Mouse (Mus musculus) kidney, embryonic 14.5 days (tissue): ENCODE results near the gene Tie1. TPM values are rescaled to one million over a fixed set of nuclear protein-coding genes. Genes with fewer than 3 reads are reported as not detected.

Experiments used
- ATAC-seq: fragments of 200-750 bp; cut with Nextera tagmentation; 2 replicates; pipeline ENCODE4 v1.8.0; 2017; ENCODE audit warnings: moderate number of reproducible peaks, mild to moderate bottlenecking, moderate TSS enrichment, moderate library complexity; ENCODE audit not compliant: low FRiP score, low TSS enrichment
- H3K27ac ChIP-seq: fragments of 300-500 bp; sonication (generic); 2 replicates; pipeline ENCODE4 v1.5.1; 2014; ENCODE audit warnings: low read depth, mild to moderate bottlenecking, low read length, moderate library complexity, mixed read lengths
- H3K27me3 ChIP-seq: fragments of 300-500 bp; sonication (generic); 2 replicates; pipeline ENCODE4 v1.6.1; 2014; ENCODE audit warnings: mild to moderate bottlenecking, low read length; ENCODE audit not compliant: control insufficient read depth, insufficient read depth
- H3K36me3 ChIP-seq: fragments of 300-500 bp; sonication (generic); 2 replicates; pipeline ENCODE4 v1.6.1; 2014; ENCODE audit warnings: low read length, mixed read lengths; ENCODE audit not compliant: control insufficient read depth, insufficient read depth
- H3K4me1 ChIP-seq: fragments of 300-500 bp; sonication (generic); 2 replicates; pipeline ENCODE4 v1.6.1; 2014; ENCODE audit warnings: low read length, mixed read lengths; ENCODE audit not compliant: control insufficient read depth, insufficient read depth
- H3K4me2 ChIP-seq: fragments of 300-500 bp; sonication (generic); replicated peaks from 2 replicates; pipeline ENCODE4 v1.6.1; 2014; ENCODE audit warnings: low read depth, mild to moderate bottlenecking, low read length
- H3K4me3 ChIP-seq: fragments of 300-500 bp; sonication (generic); 2 replicates; pipeline ENCODE4 v1.5.1; 2014; ENCODE audit warnings: mild to moderate bottlenecking, low read length
- H3K9ac ChIP-seq: fragments of 300-500 bp; sonication (generic); 2 replicates; pipeline ENCODE4 v1.6.1; 2014; ENCODE audit warnings: low read depth, mild to moderate bottlenecking, low read length, moderate library complexity
- H3K9me3 ChIP-seq: fragments of 300-500 bp; sonication (generic); 2 replicates; pipeline ENCODE4 v1.6.1; 2016; ENCODE audit warnings: low read length; ENCODE audit not compliant: control insufficient read depth
- WGBS: fragments of 180-500 bp; shearing (Covaris S2); extraction: QIAGEN DNeasy Blood & Tissue Kit; methylation state at CpG from one replicate; pipeline ENCODE4 v1.1.7; 2014; 5-methylcytosine and 5-hydroxymethylcytosine counted together
- polyA plus RNA-seq: library from polyadenylated mRNA; unstranded; fragments of >200 nt; fragmentation: Nextera tagmentation; extraction: Ambion mirVana; gene quantifications from 2 replicates; pipeline ENCODE4 v1.2.1, GENCODE M21; 2014

Tie1 gene
- polyA plus RNA-seq, result 24.6 and 30.4 TPM in 2 replicates

- Histone ChIP-seq H3K4me3 (peak within 1 kb of the TSS; percentile 6), H3K9ac (no peak within 1 kb of the TSS), H3K4me2 (peak within 1 kb of the TSS; percentile 12; the same call in 1 of the 2 replicates), H3K4me1 (peaks cover 3% of the 10 kb centered on the region; the same call in 1 of the 2 replicates), H3K27me3 (no peaks in the 10 kb centered on the region), H3K27ac (no peak within 1 kb of the TSS), H3K36me3 (no peaks in the 10 kb centered on the region), H3K9me3 (no peaks in the 10 kb centered on the region)
- whole genome bisulfite sequencing, result 70% methylated on average over 8 of the region's 8 CpGs
- peak; percentile 49 for ATAC-seq
These were observed at the start of gene Tie1 for GRCm38 (mm10) chr4:118489717-118490132. Gene Tie1 (minus strand): TSS chr4:118490061.

GRCm38 (mm10) chr4:118537801-118538200, 47.9 kb upstream of the Tie1 start:
- no peaks in the 10 kb centered on the region for H3K27me3 ChIP-seq
- peaks cover 3% of the 10 kb centered on the region; the same call in 1 of the 2 replicates for H3K4me1 ChIP-seq
- no peak overlapping the region for H3K4me2 ChIP-seq
- no peaks in the 10 kb centered on the region for H3K36me3 ChIP-seq
- H3K27ac ChIP-seq, result no peak overlapping the region
- H3K9ac ChIP-seq, result no peak overlapping the region
- no peaks in the 10 kb centered on the region for H3K9me3 ChIP-seq
- no peak overlapping the region for H3K4me3 ChIP-seq
- no peak for ATAC-seq
- 45% methylated on average over 6 of the region's 6 CpGs for WGBS

- no peaks in the 10 kb centered on the region for H3K9me3 ChIP-seq
- no peak overlapping the region for H3K27ac ChIP-seq
- H3K36me3 ChIP-seq, result no peaks in the 10 kb centered on the region
- no peak overlapping the region for H3K4me2 ChIP-seq
- no peak for ATAC-seq
- H3K9ac ChIP-seq, result no peak overlapping the region
- WGBS, result 69% methylated on average over 6 of the region's 6 CpGs
- no peaks in the 10 kb centered on the region for H3K27me3 ChIP-seq
- peaks cover 8% of the 10 kb centered on the region for H3K4me1 ChIP-seq
- H3K4me3 ChIP-seq, result no peak overlapping the region
These were observed 45.7 kb upstream of the Tie1 start for GRCm38 (mm10) chr4:118535610-118536009.

- Histone ChIP-seq H3K4me3 (no peak overlapping the region), H3K36me3 (no peaks in the 10 kb centered on the region), H3K4me1 (peaks cover 8% of the 10 kb centered on the region), H3K27ac (no peak overlapping the region), H3K9me3 (no peaks in the 10 kb centered on the region), H3K9ac (no peak overlapping the region; the same call in 1 of the 2 replicates), H3K4me2 (no peak overlapping the region), H3K27me3 (no peaks in the 10 kb centered on the region)
- 64% methylated on average over 7 of the region's 7 CpGs for WGBS
- no peak for ATAC-seq
These were observed 43.7 kb upstream of the Tie1 start for GRCm38 (mm10) chr4:118533605-118534004.

- no peaks in the 10 kb centered on the region for H3K9me3 ChIP-seq
- no peak overlapping the region for H3K9ac ChIP-seq
- H3K4me2 ChIP-seq, result no peak overlapping the region
- no peaks in the 10 kb centered on the region for H3K27me3 ChIP-seq
- no peaks in the 10 kb centered on the region for H3K36me3 ChIP-seq
- H3K27ac ChIP-seq, result no peak overlapping the region; the same call in 1 of the 2 replicates
- peaks cover 8% of the 10 kb centered on the region for H3K4me1 ChIP-seq
- H3K4me3 ChIP-seq, result no peak overlapping the region
- peak; percentile 86 for ATAC-seq
- 39% methylated on average over 3 of the region's 4 CpGs for WGBS
These were observed 43.3 kb upstream of the Tie1 start for GRCm38 (mm10) chr4:118533156-118533555.

GRCm38 (mm10) chr4:118532663-118533062, 42.8 kb upstream of the Tie1 start:
- ATAC-seq, result no peak
- no peak overlapping the region for H3K9ac ChIP-seq
- no peaks in the 10 kb centered on the region for H3K36me3 ChIP-seq
- H3K27me3 ChIP-seq, result no peaks in the 10 kb centered on the region
- 66% methylated on average over 5 of the region's 5 CpGs for WGBS
- no peak overlapping the region for H3K4me3 ChIP-seq
- H3K9me3 ChIP-seq, result no peaks in the 10 kb centered on the region
- peaks cover 8% of the 10 kb centered on the region for H3K4me1 ChIP-seq
- H3K27ac ChIP-seq, result no peak overlapping the region; the same call in 1 of the 2 replicates
- H3K4me2 ChIP-seq, result no peak overlapping the region

- peaks cover 4% of the 10 kb centered on the region for H3K4me1 ChIP-seq
- WGBS, result 82% methylated on average over 6 of the region's 6 CpGs
- no peaks in the 10 kb centered on the region for H3K9me3 ChIP-seq
- no peak overlapping the region; the same call in 1 of the 2 replicates for H3K4me3 ChIP-seq
- ATAC-seq, result no peak
- H3K9ac ChIP-seq, result no peak overlapping the region
- peak overlapping the region; percentile 25; the same call in 1 of the 2 replicates for H3K4me2 ChIP-seq
- no peak overlapping the region for H3K27ac ChIP-seq
- H3K36me3 ChIP-seq, result no peaks in the 10 kb centered on the region
- H3K27me3 ChIP-seq, result no peaks in the 10 kb centered on the region
These were observed 37.9 kb upstream of the Tie1 start for GRCm38 (mm10) chr4:118527720-118528119.

- H3K36me3 ChIP-seq, result no peaks in the 10 kb centered on the region
- H3K4me2 ChIP-seq, result peak overlapping the region; percentile 25
- H3K4me1 ChIP-seq, result no peaks in the 10 kb centered on the region; the same call in 1 of the 2 replicates
- 44% methylated on average over 5 of the region's 5 CpGs for WGBS
- no peaks in the 10 kb centered on the region for H3K9me3 ChIP-seq
- no peak overlapping the region for H3K9ac ChIP-seq
- no peaks in the 10 kb centered on the region for H3K27me3 ChIP-seq
- no peak for ATAC-seq
- peak overlapping the region; percentile 17; the same call in 1 of the 2 replicates for H3K4me3 ChIP-seq
- peak overlapping the region; percentile 62; the same call in 1 of the 2 replicates for H3K27ac ChIP-seq
These were observed 37.4 kb upstream of the Tie1 start for GRCm38 (mm10) chr4:118527335-118527681.

GRCm38 (mm10) chr4:118526408-118527334, 36.8 kb upstream of the Tie1 start, which contains the start of gene 2610528J11Rik:
Gene 2610528J11Rik (plus strand): TSS chr4:118526999.
- no peaks in the 10 kb centered on the region for H3K36me3 ChIP-seq
- H3K27ac ChIP-seq, result peak within 1 kb of the TSS; percentile 62; the same call in 1 of the 2 replicates
- no peaks in the 10 kb centered on the region for H3K9me3 ChIP-seq
- no peaks in the 10 kb centered on the region for H3K4me1 ChIP-seq
- H3K27me3 ChIP-seq, result no peaks in the 10 kb centered on the region
- WGBS, result 43% methylated on average over 17 of the region's 17 CpGs
- H3K4me3 ChIP-seq, result peak within 1 kb of the TSS; percentile 17; the same call in 1 of the 2 replicates
- H3K4me2 ChIP-seq, result peak within 1 kb of the TSS; percentile 25
- no peak within 1 kb of the TSS for H3K9ac ChIP-seq
- ATAC-seq, result peak; percentile 61
